Mouse (Mus musculus) layer of hippocampus, adult 2 months (tissue): ENCODE measurements around the gene Dkk1. TPM values are rescaled to one million over a fixed set of nuclear protein-coding genes. Genes with fewer than 3 reads are reported as not detected.

ENCODE experiments used
- DNase-seq, 2 experiments: peaks; one replicate each; pipeline ENCODE4 v3.0.0; 2022; ENCODE audit warnings: low spot score in 2 of 2
- H3K27ac ChIP-seq: fragments of 200-600 bp; 2 replicates; pipeline ENCODE4 v1.8.1; 2022
- H3K4me3 ChIP-seq: fragments of 200-600 bp; 2 replicates; pipeline ENCODE4 v1.8.1; 2022; ENCODE audit warnings: mild to moderate bottlenecking
- CTCF ChIP-seq: fragments of 200-600 bp; conservative IDR thresholded peaks from 2 replicates; pipeline ENCODE4 v1.8.1; 2022; ENCODE audit warnings: antibody characterized with exemption, mild to moderate bottlenecking, moderate library complexity
- total RNA-seq, 2 experiments: library from RNA; stranded (reverse); gene quantifications; 2 replicates each; pipeline ENCODE4 v1.2.3; 2021

Gene Dkk1
- total RNA-seq, 2 experiments from 2014 or later: not detected

GRCm38 (mm10) chr19:30505497-30505896, 44.0 kb downstream of the Dkk1 start:
- Histone ChIP-seq H3K4me3 (no peak overlapping the region), H3K27ac (no peak overlapping the region)
- TF ChIP-seq CTCF: no peak
- no peak for DNase-seq
